8 mouse cellular contexts compared by ENCODE assay signal in genomic region chr16:78931287-78932025, GRCm38 (mm10). TPM values are rescaled to one million over a fixed set of nuclear protein-coding genes. Genes with fewer than 3 reads are reported as not detected.
DNase-seq lines count a peak whose midpoint lies in the region; ATAC-seq and TF ChIP-seq lines count a peak whose summit lies in the region.

No protein-coding gene starts in this region.

- peak overlapping the region; percentile 88 for H3K4me2 ChIP-seq in forebrain, embryonic 15.5 days (replicated peaks)
- H3K4me2 ChIP-seq in liver, postnatal 0 days (ENCODE audit: low read depth, low read length) = peak overlapping the region; percentile 35; the same call in 1 of the 2 replicates

- 12% methylated on average over 16 of the region's 16 CpGs for WGBS in forebrain, embryonic 15.5 days
- WGBS in liver, postnatal 0 days (ENCODE audit: insufficient replicate concordance) = 11% methylated on average over 16 of the region's 16 CpGs

- H3K36me3 ChIP-seq in ES-Bruce4 (ENCODE audit: control insufficient read depth, insufficient read depth, low read length, poor library complexity, severe bottlenecking) = no peaks in the 10 kb centered on the region
- H3K36me3 ChIP-seq in forebrain, embryonic 15.5 days = no peaks in the 10 kb centered on the region
- H3K36me3 ChIP-seq in liver, postnatal 0 days (replicated peaks; ENCODE audit: insufficient read depth, low read length) = no peaks in the 10 kb centered on the region

- no peaks in the 10 kb centered on the region for H3K27me3 ChIP-seq in ES-Bruce4 (ENCODE audit: control insufficient read depth, insufficient read depth, low read length, poor library complexity, severe bottlenecking)
- H3K27me3 ChIP-seq in forebrain, embryonic 15.5 days = no peaks in the 10 kb centered on the region
- 0 out of 2 replicates have a peak, but pooled peaks cover 8% of the 10 kb centered on the region for H3K27me3 ChIP-seq in liver, postnatal 0 days (ENCODE audit: insufficient read depth, low read length)

- peak; percentile 23 for DNase-seq in gastrocnemius, adult 2 months
- DNase-seq in gastrocnemius, adult 8-10 months (ENCODE audit: low spot score in 2 of 2) = no peak
- DNase-seq in liver, postnatal 0 days = no peak
- DNase-seq in spleen, postnatal 4 days (ENCODE audit: low spot score in 2 of 2) = no peak
- DNase-seq in left cerebral cortex, postnatal 36 days (ENCODE audit: low spot score in 2 of 2) = no peak
- no peak for DNase-seq in layer of hippocampus, postnatal 10 days (ENCODE audit: low spot score in 2 of 2)

- no peak for TF ChIP-seq POLR2A in ES-Bruce4 (IDR thresholded peaks at IDR 0.05; ENCODE audit: insufficient read depth, low read length)

- H3K4me1 ChIP-seq in ES-Bruce4 (ENCODE audit: control insufficient read depth, insufficient read depth, low read length) = no peaks in the 10 kb centered on the region
- peaks cover 17% of the 10 kb centered on the region for H3K4me1 ChIP-seq in forebrain, embryonic 15.5 days
- no peaks in the 10 kb centered on the region for H3K4me1 ChIP-seq in liver, postnatal 0 days (ENCODE audit: insufficient read depth)

- no peak overlapping the region for H3K9ac ChIP-seq in ES-Bruce4 (ENCODE audit: low read depth, poor library complexity, severe bottlenecking)
- H3K9ac ChIP-seq in forebrain, embryonic 15.5 days (replicated peaks) = peak overlapping the region; percentile 58
- H3K9ac ChIP-seq in liver, postnatal 0 days (replicated peaks) = no peak overlapping the region

- H3K4me3 ChIP-seq in gastrocnemius, adult 2 months = peak overlapping the region; percentile 69
- peak overlapping the region; percentile 24 for H3K4me3 ChIP-seq in ES-Bruce4 (ENCODE audit: low read depth, low read length)
- H3K4me3 ChIP-seq in forebrain, embryonic 15.5 days = peak overlapping the region; percentile 45
- H3K4me3 ChIP-seq in liver, postnatal 0 days (ENCODE audit: low read depth, low read length) = no peak overlapping the region

- peak overlapping the region; percentile 53 for H3K27ac ChIP-seq in gastrocnemius, adult 2 months
- H3K27ac ChIP-seq in ES-Bruce4 (ENCODE audit: insufficient read depth, low read length) = no peak overlapping the region
- H3K27ac ChIP-seq in forebrain, embryonic 15.5 days (replicated peaks) = peak overlapping the region; percentile 42; the same call in 1 of the 2 replicates
- no peak overlapping the region for H3K27ac ChIP-seq in liver, postnatal 0 days (ENCODE audit: low read depth)

- H3K9me3 ChIP-seq in ES-Bruce4 (replicated peaks; ENCODE audit: control insufficient read depth, insufficient read depth, low read length, poor library complexity, severe bottlenecking) = no peaks in the 10 kb centered on the region
- H3K9me3 ChIP-seq in forebrain, embryonic 15.5 days = no peaks in the 10 kb centered on the region
- no peaks in the 10 kb centered on the region for H3K9me3 ChIP-seq in liver, postnatal 0 days (ENCODE audit: low read length)

- no peak for TF ChIP-seq CTCF in gastrocnemius, adult 2 months (IDR thresholded peaks at IDR 0.05)
- TF ChIP-seq CTCF in ES-Bruce4 (IDR thresholded peaks at IDR 0.05; ENCODE audit: low read depth, low read length) = peak; percentile 4
- no peak for TF ChIP-seq CTCF in liver, postnatal 0 days (IDR thresholded peaks at IDR 0.05; ENCODE audit: low read depth)

- TF ChIP-seq EP300 in ES-Bruce4 (IDR thresholded peaks at IDR 0.05; ENCODE audit: insufficient read depth, low read depth, low read length) = no peak
- TF ChIP-seq EP300 in liver, postnatal 0 days (IDR thresholded peaks at IDR 0.05; ENCODE audit: low read depth) = no peak

- intact Hi-C loops in gastrocnemius, adult 2 months (cut with DNase I) = no loop called here
- intact Hi-C loops in left cerebral cortex, postnatal 36 days (cut with DNase I) = no loop called here

- ATAC-seq in forebrain, embryonic 15.5 days (replicated peaks) = peak; percentile 57
- no peak for ATAC-seq in liver, postnatal 0 days

RNA-seq across cellular contexts. Expression of gene Chodl, which starts 0.7 kb away (rescaled TPM):
- 10 to 100 TPM in 1 of 2 experiments, 1 to 10 TPM in 1; 5.4 to 11.4 TPM for total RNA-seq in gastrocnemius, adult 2 months (2021)
- 1 to 10 TPM; 2.5 to 5.4 (median 3.3) TPM for total RNA-seq in gastrocnemius, adult 8-10 months (2022)
- 0.38 TPM in 1 of 2 replicates, not detected in the other for polyA plus RNA-seq in ES-Bruce4 (2011; ENCODE audit: insufficient read depth, insufficient read length, low read depth, missing spikeins)
- 7.9 and 8.0 TPM in 2 replicates for polyA plus RNA-seq in forebrain, embryonic 15.5 days (2015; fragmentation: Nextera tagmentation; extraction: Ambion mirVana)
- 0.05 and 0.37 TPM in 2 replicates for polyA plus RNA-seq in liver, postnatal 0 days (2015; fragmentation: Nextera tagmentation; extraction: Ambion mirVana)
- 1 to 10 TPM; 1.5 TPM for total RNA-seq in left cerebral cortex, postnatal 36 days (2021)
- 1 to 10 TPM; 1.3 to 2.3 TPM for total RNA-seq in layer of hippocampus, postnatal 10 days (2021)

Comparison
In these comparisons a context has a peak if more than half of its experiments do, and no peak if none do; other contexts are left out.
1. H3K27ac ChIP-seq: peak in gastrocnemius, adult 2 months (single experiment) and forebrain, embryonic 15.5 days (single experiment); none in ES-Bruce4 (single experiment) and liver, postnatal 0 days (single experiment).